Mouse (Mus musculus) heart, postnatal 0 days (tissue): ENCODE data around the gene Gm14137. TPM values are rescaled to one million over a fixed set of nuclear protein-coding genes. Genes with fewer than 3 reads are reported as not detected.

Experiments
- ATAC-seq: fragments of 200-750 bp; cut with Nextera tagmentation; 2 replicates; pipeline ENCODE4 v1.8.0; 2017; ENCODE audit warnings: low read depth, moderate number of reproducible peaks, moderate library complexity; ENCODE audit not compliant: insufficient read depth
- DNase-seq: peaks from one replicate; pipeline ENCODE4 v3.0.0-alpha.2; 2016; ENCODE audit warnings: low spot score
- H3K27ac ChIP-seq: fragments of 300-500 bp; sonication (generic); 2 replicates; pipeline ENCODE4 v1.5.1; 2014; ENCODE audit warnings: low read depth, mild to moderate bottlenecking
- H3K27me3 ChIP-seq: fragments of 300-500 bp; sonication (generic); 2 replicates; pipeline ENCODE4 v1.6.1; 2014; ENCODE audit warnings: low read length, mixed read lengths; ENCODE audit not compliant: control insufficient read depth, insufficient read depth
- H3K36me3 ChIP-seq: fragments of 300-500 bp; sonication (generic); replicated peaks from 2 replicates; pipeline ENCODE4 v1.6.1; 2014; ENCODE audit warnings: low read length, mixed read lengths; ENCODE audit not compliant: control insufficient read depth, insufficient read depth
- H3K4me1 ChIP-seq: fragments of 300-500 bp; sonication (generic); 2 replicates; pipeline ENCODE4 v1.6.1; 2014; ENCODE audit warnings: antibody characterized with exemption; ENCODE audit not compliant: control insufficient read depth, insufficient read depth
- H3K4me2 ChIP-seq: fragments of 300-500 bp; sonication (generic); 2 replicates; pipeline ENCODE4 v1.6.1; 2014; ENCODE audit warnings: low read depth, mild to moderate bottlenecking, low read length, moderate library complexity
- H3K4me3 ChIP-seq: fragments of 300-500 bp; sonication (generic); 2 replicates; pipeline ENCODE4 v1.5.1; 2014; ENCODE audit warnings: low read depth, low read length
- H3K9ac ChIP-seq: fragments of 300-500 bp; sonication (generic); replicated peaks from 2 replicates; pipeline ENCODE4 v1.6.1; 2014; ENCODE audit warnings: low read depth, low read length, mixed read lengths
- H3K9me3 ChIP-seq: fragments of 300-500 bp; sonication (generic); replicated peaks from 2 replicates; pipeline ENCODE4 v1.6.1; 2016; ENCODE audit warnings: low read length; ENCODE audit not compliant: control insufficient read depth
- CTCF ChIP-seq: IDR thresholded peaks from 2 replicates; pipeline ENCODE4 v1.5.1; 2016; ENCODE audit warnings: antibody characterized with exemption, control low read depth, low read depth
- EP300 ChIP-seq: IDR thresholded peaks from 2 replicates; pipeline ENCODE4 v1.6.1; 2016; ENCODE audit warnings: antibody characterized with exemption, low read depth
- WGBS: fragments of 180-500 bp; shearing (Covaris S2); extraction: QIAGEN DNeasy Blood & Tissue Kit; methylation state at CpG from one replicate; pipeline ENCODE4 v1.1.7; 2014; 5-methylcytosine and 5-hydroxymethylcytosine counted together
- polyA plus RNA-seq: library from polyadenylated mRNA; unstranded; fragments of >200 nt; fragmentation: Nextera tagmentation; extraction: Ambion mirVana; gene quantifications from 2 replicates; pipeline ENCODE4 v1.2.1, GENCODE M21; 2015
- total RNA-seq: library from RNA; depleted of rRNA; stranded (reverse); fragments of >200 nt; gene quantifications from 2 replicates; pipeline ENCODE4 v1.2.3, GENCODE M21; 2014; ENCODE audit warnings: low replicate concordance

Gene Gm14137
- total and polyA plus RNA-seq, 2 experiments from 2014 or later: 0.12 TPM; not detected in 1

DNA sequence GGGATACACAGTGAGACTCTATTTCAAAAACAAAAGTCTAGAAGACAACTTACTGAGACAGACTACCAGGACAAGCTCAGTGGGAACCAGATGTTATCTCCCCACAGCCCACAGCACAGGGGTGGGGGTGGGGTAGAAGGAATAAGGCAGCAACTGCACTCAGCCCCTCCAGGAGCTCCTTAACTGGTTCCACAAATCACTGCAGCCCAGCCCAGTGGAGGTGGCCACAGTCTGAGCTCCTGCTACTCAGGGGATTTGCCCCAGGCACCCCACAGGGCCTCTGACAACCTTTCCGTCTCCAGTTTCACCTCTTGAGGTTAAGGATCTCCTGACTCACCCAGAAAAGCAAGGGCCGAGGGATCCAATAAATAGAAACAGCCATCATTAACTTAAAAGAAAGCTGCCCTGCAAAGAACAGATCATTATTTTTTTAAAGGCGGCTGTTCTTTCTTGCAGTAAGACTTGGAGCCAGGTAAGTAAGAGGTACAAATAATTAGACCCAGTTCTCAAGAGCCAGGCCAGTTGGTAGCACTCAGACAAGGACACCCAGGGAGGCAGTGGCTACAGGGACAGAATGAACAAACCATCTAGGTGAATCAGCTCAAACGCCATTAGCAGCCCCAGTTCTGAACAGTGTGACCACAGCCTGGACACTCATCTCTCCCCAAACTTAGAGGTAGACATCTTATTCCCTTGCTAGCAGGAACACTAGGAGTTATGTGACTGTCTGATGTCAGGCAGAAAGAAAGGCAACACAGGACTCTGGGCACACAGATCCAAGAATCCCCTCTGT is 22.2 kb downstream of the Gm14137 start:
- Histone ChIP-seq H3K4me3 (no peak overlapping the region), H3K27me3 (no peaks in the 10 kb centered on the region), H3K9me3 (no peaks in the 10 kb centered on the region), H3K9ac (no peak overlapping the region), H3K36me3 (no peaks in the 10 kb centered on the region), H3K4me1 (peaks cover 7% of the 10 kb centered on the region), H3K4me2 (no peak overlapping the region), H3K27ac (no peak overlapping the region)
- DNase-seq: no peak
- 65% methylated on average over 4 of the region's 4 CpGs for WGBS
- ATAC-seq: no peak
- no peak for TF ChIP-seq EP300
- no peak for TF ChIP-seq CTCF

DNA sequence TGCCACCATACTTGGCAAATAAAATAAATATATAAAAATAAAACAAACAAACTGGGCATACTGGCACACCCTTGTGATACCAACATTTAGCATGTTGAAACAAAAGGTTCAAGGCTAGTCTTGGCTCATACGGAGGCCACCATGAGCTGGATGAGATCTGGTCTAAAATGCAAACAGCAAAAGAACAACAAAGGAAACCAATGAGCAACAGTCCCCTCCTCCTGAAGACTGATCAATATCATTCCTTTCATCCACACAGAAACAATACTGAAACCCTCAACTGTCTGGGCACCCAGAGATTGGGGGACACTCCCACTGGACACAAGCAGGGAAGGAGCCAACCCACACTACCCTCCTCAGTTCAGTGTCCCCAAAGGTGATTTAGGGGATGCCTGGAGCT is 23.2 kb downstream of the Gm14137 start:
- Histone ChIP-seq H3K4me3 (no peak overlapping the region), H3K27me3 (no peaks in the 10 kb centered on the region), H3K36me3 (no peaks in the 10 kb centered on the region), H3K9me3 (no peaks in the 10 kb centered on the region), H3K27ac (no peak overlapping the region), H3K4me1 (peaks cover 7% of the 10 kb centered on the region), H3K4me2 (no peak overlapping the region), H3K9ac (no peak overlapping the region)
- WGBS: 92% methylated on average over 1 of the region's 1 CpGs
- DNase-seq (no peak), ATAC-seq (no peak)
- TF ChIP-seq EP300 (no peak), CTCF (no peak)

DNA sequence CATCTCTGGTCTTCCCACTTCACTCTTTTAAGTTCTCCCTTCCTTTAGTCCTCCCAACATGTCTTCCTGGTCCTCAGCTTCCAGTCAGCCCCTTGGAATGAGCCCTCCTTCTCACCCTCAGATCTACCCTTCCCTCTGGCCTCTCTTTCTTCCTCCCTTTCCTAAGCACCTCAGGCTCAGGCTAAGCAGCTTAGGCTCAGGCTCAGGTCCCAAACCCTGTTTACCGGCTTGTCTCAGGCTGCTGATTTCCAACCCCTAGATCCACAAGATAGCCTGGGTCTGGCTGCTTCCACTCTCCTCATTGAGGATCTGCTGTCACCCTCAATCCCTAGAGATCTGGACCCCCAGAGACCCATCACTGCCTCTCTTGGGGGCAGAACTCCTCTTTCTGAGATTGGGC is 23.7 kb downstream of the Gm14137 start:
- no peaks in the 10 kb centered on the region for H3K36me3 ChIP-seq
- no peak overlapping the region for H3K4me3 ChIP-seq
- H3K4me1 ChIP-seq: peaks cover 7% of the 10 kb centered on the region
- ATAC-seq (no peak), DNase-seq (no peak)
- no peak overlapping the region for H3K4me2 ChIP-seq
- H3K27ac ChIP-seq: no peak overlapping the region
- WGBS: 33% methylated on average over 1 of the region's 1 CpGs
- no peaks in the 10 kb centered on the region for H3K9me3 ChIP-seq
- no peaks in the 10 kb centered on the region for H3K27me3 ChIP-seq
- TF ChIP-seq EP300: no peak
- TF ChIP-seq CTCF: no peak
- H3K9ac ChIP-seq: no peak overlapping the region

DNA sequence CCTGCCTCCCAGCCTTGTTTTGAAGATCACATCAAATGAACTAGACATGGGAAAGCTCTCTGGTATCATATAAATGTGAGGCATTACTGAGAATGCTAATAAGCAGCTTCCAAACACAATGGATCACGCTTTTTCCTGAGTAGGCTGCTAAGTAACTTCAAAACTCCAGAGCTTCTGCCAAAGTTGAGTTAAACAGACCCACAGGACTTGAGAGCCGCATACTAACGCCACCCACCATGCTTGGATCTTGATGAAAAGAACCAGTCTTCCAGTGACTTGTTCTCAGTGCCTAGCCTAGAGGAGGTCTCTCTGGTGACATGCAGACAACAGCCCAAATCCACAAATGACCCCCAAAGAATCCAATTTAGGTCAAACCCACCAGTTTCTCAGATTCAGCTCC is 24.6 kb downstream of the Gm14137 start:
- no peak for DNase-seq
- no peaks in the 10 kb centered on the region for H3K27me3 ChIP-seq
- peaks cover 6% of the 10 kb centered on the region for H3K4me1 ChIP-seq
- no peaks in the 10 kb centered on the region for H3K36me3 ChIP-seq
- H3K9ac ChIP-seq: no peak overlapping the region
- H3K4me2 ChIP-seq: no peak overlapping the region
- WGBS: 62% methylated on average over 3 of the region's 3 CpGs
- no peak for ATAC-seq
- H3K27ac ChIP-seq: no peak overlapping the region
- no peaks in the 10 kb centered on the region for H3K9me3 ChIP-seq
- H3K4me3 ChIP-seq: no peak overlapping the region
- TF ChIP-seq CTCF: no peak
- TF ChIP-seq EP300: no peak

DNA sequence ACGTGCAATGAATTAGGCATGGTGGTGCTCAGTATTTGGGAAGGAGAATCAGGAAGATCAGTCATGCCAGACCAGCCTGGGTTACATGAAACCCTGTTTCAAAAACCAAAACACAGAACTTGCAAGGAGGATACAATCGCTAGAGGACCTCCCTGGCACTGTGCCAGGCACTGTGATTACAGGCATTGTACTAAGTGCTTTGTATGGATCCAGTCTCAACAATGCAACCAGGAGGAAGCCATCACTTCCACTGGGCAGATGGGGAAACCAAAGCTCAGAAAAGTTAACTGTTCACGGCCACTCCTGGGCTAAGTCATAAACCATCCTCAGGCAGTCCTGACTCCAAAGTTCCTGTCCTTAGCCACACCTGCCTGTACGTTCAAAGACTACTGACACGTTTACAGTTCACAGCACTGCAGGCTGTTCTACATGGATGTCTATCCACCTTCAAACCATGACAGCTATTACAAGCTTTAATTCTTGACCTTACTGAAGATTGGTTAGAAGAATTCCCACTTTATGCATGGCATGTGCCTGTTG is 28.7 kb downstream of the Gm14137 start:
- no peak for TF ChIP-seq EP300
- TF ChIP-seq CTCF: no peak
- Histone ChIP-seq H3K9me3 (no peaks in the 10 kb centered on the region), H3K36me3 (no peaks in the 10 kb centered on the region), H3K4me2 (no peak overlapping the region), H3K4me1 (peaks cover 3% of the 10 kb centered on the region; the same call in 1 of the 2 replicates), H3K27me3 (no peaks in the 10 kb centered on the region), H3K4me3 (no peak overlapping the region), H3K27ac (peak overlapping the region; percentile 74), H3K9ac (no peak overlapping the region)
- 0 out of 2 replicates have a peak, but pooled peaks have one; percentile 47 for ATAC-seq
- peak; percentile 22 for DNase-seq
- 53% methylated on average over 5 of the region's 5 CpGs for whole genome bisulfite sequencing
